In genomic region chr7:112222733-112223524, GRCm38 (mm10) we compare ENCODE assay signal across 14 mouse cellular contexts. TPM values are rescaled to one million over a fixed set of nuclear protein-coding genes. Genes with fewer than 3 reads are reported as not detected.
A peak's percentile ranks its signal among the peaks of the same experiment; 100 is the strongest.
DNase-seq lines count a peak whose midpoint lies in the region; ATAC-seq and TF ChIP-seq lines count a peak whose summit lies in the region.
"Had no signal": no experiment of that assay in that cellular context is flagged by ENCODE, and none has a peak within 500 bp of the region (broad histone marks: within the 10 kb centered on the region; RNA-seq: fewer than 3 reads in every experiment).

No protein-coding gene starts in this region.

- peaks cover 30% of the 10 kb centered on the region for H3K27me3 ChIP-seq in midbrain, embryonic 15.5 days (replicated peaks)

- ATAC-seq in cerebellum, adult (ENCODE audit: insufficient number of reproducible peaks, low FRiP score, low TSS enrichment): no peak
- no peak for ATAC-seq in midbrain, embryonic 15.5 days (replicated peaks)
- ATAC-seq: inflammation-experienced regulatory T-cells, adult 6 months had no signal

- peak overlapping the region; percentile 92 for H3K27ac ChIP-seq in layer of hippocampus, adult 2 months
- peak overlapping the region; percentile 83 for H3K27ac ChIP-seq in cortical plate, adult 2 months (ENCODE audit: insufficient read depth, low read length)
- no peak overlapping the region for H3K27ac ChIP-seq in midbrain, embryonic 15.5 days
- H3K27ac ChIP-seq: liver, embryonic 14.5 days; neural tube, embryonic 15.5 days had no signal

- no peaks in the 10 kb centered on the region for H3K36me3 ChIP-seq in midbrain, embryonic 15.5 days (replicated peaks)
- H3K36me3 ChIP-seq: neural tube, embryonic 15.5 days had no signal

- WGBS in midbrain, embryonic 15.5 days: 66% methylated on average over 7 of the region's 7 CpGs

- H3K9me3 ChIP-seq in midbrain, embryonic 15.5 days: no peaks in the 10 kb centered on the region
- H3K9me3 ChIP-seq: neural tube, embryonic 15.5 days had no signal

- H3K9ac ChIP-seq in midbrain, embryonic 15.5 days: no peak overlapping the region
- H3K9ac ChIP-seq: liver, embryonic 14.5 days; neural tube, embryonic 15.5 days had no signal

- no peak overlapping the region for H3K4me2 ChIP-seq in midbrain, embryonic 15.5 days
- H3K4me2 ChIP-seq: midbrain, embryonic 11.5 days; neural tube, embryonic 15.5 days had no signal

- H3K4me1 ChIP-seq in cortical plate, adult 2 months (ENCODE audit: control insufficient read depth, insufficient read depth, low read length): peaks cover 14% of the 10 kb centered on the region
- peaks cover 18% of the 10 kb centered on the region for H3K4me1 ChIP-seq in midbrain, embryonic 15.5 days

- no peak overlapping the region for H3K4me3 ChIP-seq in layer of hippocampus, adult 2 months
- no peak overlapping the region for H3K4me3 ChIP-seq in cortical plate, adult 2 months (ENCODE audit: insufficient read depth, low read length)
- no peak overlapping the region for H3K4me3 ChIP-seq in midbrain, embryonic 15.5 days
- H3K4me3 ChIP-seq: neural tube, embryonic 15.5 days had no signal

- peak; percentile 75 for DNase-seq in cerebellum, adult 9-11 months
- peak; percentile 55 to 87 for DNase-seq in layer of hippocampus, adult 2 months (ENCODE audit: low spot score in 2 of 2)
- DNase-seq in layer of hippocampus, postnatal 10 days (ENCODE audit: low spot score in 2 of 2): no peak
- DNase-seq in layer of hippocampus, adult 9-10 months (ENCODE audit: low spot score): peak; percentile 53
- DNase-seq in embryo, embryonic 9.5 days (ENCODE audit: extremely low spot score): no peak
- DNase-seq: thymus, postnatal 4 days had no signal

- no peak for TF ChIP-seq CTCF in layer of hippocampus, adult 2 months (conservative IDR thresholded peaks at IDR 0.05)
- no peak for TF ChIP-seq CTCF in cortical plate, adult 2 months (IDR thresholded peaks at IDR 0.05; ENCODE audit: extremely low read depth, insufficient read depth, low read length)

- TF ChIP-seq POLR2A in cortical plate, adult 2 months (IDR thresholded peaks at IDR 0.05; ENCODE audit: extremely low read depth, insufficient read depth, low read length): 0 out of 2 replicates have a peak, but pooled peaks have one; percentile 33

RNA-seq across cellular contexts. Expression of gene Mical2, which starts 2.7 kb away (rescaled TPM):
- total RNA-seq in layer of hippocampus, adult 2 months (2021): 100 to 1,000 TPM; 667 to 694 TPM
- total RNA-seq in layer of hippocampus, postnatal 10 days (2021): 100 to 1,000 TPM; 406 to 434 TPM
- 371 and 405 TPM in 2 replicates for polyA plus RNA-seq in cortical plate, adult 2 months (2012; rRNA removed)
- polyA plus RNA-seq in midbrain, embryonic 15.5 days (2015; fragmentation: Nextera tagmentation; extraction: Ambion mirVana): 2.7 and 2.8 TPM in 2 replicates
- total RNA-seq: MEL had no signal

Comparison
In these comparisons a context has a peak if more than half of its experiments do, and no peak if none do; other contexts are left out.
1. DNase-seq: peak in cerebellum, adult 9-11 months (single experiment), layer of hippocampus, adult 2 months (2 of 2) and layer of hippocampus, adult 9-10 months (single experiment); none in layer of hippocampus, postnatal 10 days (0 of 2) and embryo, embryonic 9.5 days (single experiment).